Comparison of ENCODE assay signal across 8 mouse cellular contexts in the genomic region with DNA sequence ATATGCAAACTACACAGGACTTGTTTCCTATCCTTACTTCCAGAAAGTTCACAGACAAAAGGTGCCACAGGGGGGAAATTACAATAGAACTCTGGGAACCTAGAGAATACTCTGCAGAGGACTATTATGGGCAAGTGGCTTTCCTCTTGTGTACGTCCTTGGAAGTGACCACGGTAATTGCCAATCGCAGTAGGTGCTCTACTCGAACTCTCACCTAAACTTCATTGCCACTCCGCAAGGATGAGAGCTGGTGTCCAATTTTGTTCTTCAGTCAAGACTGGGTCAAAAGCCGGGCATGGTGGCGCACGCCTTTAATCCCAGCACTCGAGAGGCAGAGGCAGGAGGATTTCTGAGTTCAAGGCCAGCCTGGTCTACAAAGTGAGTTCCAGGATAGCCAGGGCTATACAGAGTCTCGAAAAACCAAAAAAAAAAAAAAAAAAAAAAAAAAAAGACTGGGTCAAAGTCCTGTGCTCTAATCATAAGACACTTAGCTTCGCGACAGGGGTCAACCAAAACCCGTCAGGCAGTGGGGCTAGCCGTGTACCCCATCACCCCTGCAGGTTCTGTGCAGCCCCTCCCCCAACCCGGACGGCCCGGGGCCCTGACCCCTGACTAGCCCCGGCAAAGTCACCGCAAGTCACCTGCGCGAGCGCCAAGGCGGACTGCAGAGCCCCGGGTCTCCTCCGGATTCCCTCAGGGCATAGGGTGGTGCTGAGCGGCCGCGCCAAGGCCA. TPM values are rescaled to one million over a fixed set of nuclear protein-coding genes. Genes with fewer than 3 reads are reported as not detected.
DNase-seq lines count a peak whose midpoint lies in the region; ATAC-seq and TF ChIP-seq lines count a peak whose summit lies in the region.
"Not testable (repeated sequence)": the region's sequence is repeated elsewhere in the genome, so short reads cannot be mapped to it uniquely, and the experiment has no call there.

No protein-coding gene starts in this region.

- not testable (repeated sequence) for TF ChIP-seq CTCF in embryonic fibroblast, embryonic 13.5 days (IDR thresholded peaks at IDR 0.05; ENCODE audit: borderline replicate concordance, insufficient read depth, low read length)

- not testable (repeated sequence) for H3K4me1 ChIP-seq in embryonic fibroblast, embryonic 13.5 days (ENCODE audit: control insufficient read depth, insufficient read depth, low read length); kidney, embryonic 14.5 days (ENCODE audit: control insufficient read depth, insufficient read depth, low read length); stomach, embryonic 14.5 days (ENCODE audit: control insufficient read depth, insufficient read depth, low read length)
- peaks cover 20% of the 10 kb centered on the region for H3K4me1 ChIP-seq in heart, embryonic 13.5 days
- H3K4me1 ChIP-seq in liver, embryonic 16.5 days (ENCODE audit: control insufficient read depth, low read depth, low read length) = peaks cover 19% of the 10 kb centered on the region
- peaks cover 18% of the 10 kb centered on the region for H3K4me1 ChIP-seq in midbrain, embryonic 16.5 days (ENCODE audit: control insufficient read depth, insufficient read depth, low read length)

- not testable (repeated sequence) for H3K27me3 ChIP-seq in heart, embryonic 13.5 days (replicated peaks); kidney, embryonic 14.5 days (ENCODE audit: control insufficient read depth, insufficient read depth, low read length); liver, embryonic 16.5 days (ENCODE audit: control insufficient read depth, insufficient read depth, low read depth, low read length); midbrain, embryonic 16.5 days (ENCODE audit: control insufficient read depth, insufficient read depth, low read depth, low read length); stomach, embryonic 14.5 days (ENCODE audit: control insufficient read depth, insufficient read depth, low read length)

- peak; percentile 55 for DNase-seq in CD4-positive helper T cell, adult 2 months (ENCODE audit: low read depth, low spot score)
- DNase-seq in brain, adult 2 months (ENCODE audit: low read depth, low spot score) = peak; percentile 31

- not testable (repeated sequence) for H3K27ac ChIP-seq in embryonic fibroblast, embryonic 13.5 days (ENCODE audit: insufficient read depth, low read length); kidney, embryonic 14.5 days (ENCODE audit: low read depth, low read length); stomach, embryonic 14.5 days (ENCODE audit: low read length)
- H3K27ac ChIP-seq in heart, embryonic 13.5 days (replicated peaks) = peak overlapping the region; percentile 75
- peak overlapping the region; percentile 64; the same call in 1 of the 2 replicates for H3K27ac ChIP-seq in liver, embryonic 16.5 days (ENCODE audit: low read length)
- peak overlapping the region; percentile 73 for H3K27ac ChIP-seq in midbrain, embryonic 16.5 days (ENCODE audit: low read length)

- H3K4me2 ChIP-seq in heart, embryonic 13.5 days = peak overlapping the region; percentile 98
- peak overlapping the region; percentile 89 for H3K4me2 ChIP-seq in kidney, embryonic 14.5 days (replicated peaks; ENCODE audit: low read depth, low read length)
- H3K4me2 ChIP-seq in liver, embryonic 16.5 days (ENCODE audit: low read depth, low read length) = peak overlapping the region; percentile 91
- peak overlapping the region; percentile 88 for H3K4me2 ChIP-seq in midbrain, embryonic 16.5 days (ENCODE audit: low read length)
- peak overlapping the region; percentile 82 for H3K4me2 ChIP-seq in stomach, embryonic 14.5 days (replicated peaks; ENCODE audit: low read depth, low read length)

- peaks cover 32% of the 10 kb centered on the region for H3K36me3 ChIP-seq in heart, embryonic 13.5 days
- H3K36me3 ChIP-seq in kidney, embryonic 14.5 days (ENCODE audit: control insufficient read depth, insufficient read depth, low read length) = peaks cover 22% of the 10 kb centered on the region
- not testable (repeated sequence) for H3K36me3 ChIP-seq in liver, embryonic 16.5 days (ENCODE audit: control insufficient read depth, insufficient read depth); midbrain, embryonic 16.5 days (ENCODE audit: control insufficient read depth, insufficient read depth, low read length)
- H3K36me3 ChIP-seq in stomach, embryonic 14.5 days (ENCODE audit: control insufficient read depth, insufficient read depth, low read length) = peaks cover 20% of the 10 kb centered on the region

- 5% methylated on average over 28 of the region's 28 CpGs for WGBS in heart, embryonic 13.5 days
- 5% methylated on average over 25 of the region's 28 CpGs for WGBS in kidney, embryonic 14.5 days
- WGBS in liver, embryonic 16.5 days (ENCODE audit: insufficient replicate concordance) = 3% methylated on average over 25 of the region's 28 CpGs
- 8% methylated on average over 21 of the region's 28 CpGs for WGBS in midbrain, embryonic 16.5 days
- 6% methylated on average over 25 of the region's 28 CpGs for WGBS in stomach, embryonic 14.5 days

- peak overlapping the region; percentile 99 for H3K4me3 ChIP-seq in embryonic fibroblast, embryonic 13.5 days (ENCODE audit: insufficient read depth, low read length)
- peak overlapping the region; percentile 74 for H3K4me3 ChIP-seq in heart, embryonic 13.5 days
- peak overlapping the region; percentile 77 for H3K4me3 ChIP-seq in kidney, embryonic 14.5 days (ENCODE audit: low read length)
- H3K4me3 ChIP-seq in liver, embryonic 16.5 days (ENCODE audit: low read depth, low read length) = peak overlapping the region; percentile 83
- peak overlapping the region; percentile 75 for H3K4me3 ChIP-seq in midbrain, embryonic 16.5 days (ENCODE audit: low read depth, low read length)
- H3K4me3 ChIP-seq in stomach, embryonic 14.5 days (ENCODE audit: low read depth, low read length) = peak overlapping the region; percentile 68

- ATAC-seq in heart, embryonic 13.5 days (ENCODE audit: extremely low read depth, insufficient number of reproducible peaks, low FRiP score, low TSS enrichment) = peak; percentile 73
- ATAC-seq in kidney, embryonic 14.5 days (ENCODE audit: low FRiP score, low TSS enrichment) = peak; percentile 71; the same call in 1 of the 2 replicates
- peak; percentile 62 for ATAC-seq in liver, embryonic 16.5 days (ENCODE audit: low read depth)
- ATAC-seq in midbrain, embryonic 16.5 days = peak; percentile 79
- ATAC-seq in stomach, embryonic 14.5 days (ENCODE audit: insufficient number of reproducible peaks, insufficient read depth, low FRiP score, low read depth) = peak; percentile 70

- H3K9me3 ChIP-seq in heart, embryonic 13.5 days; kidney, embryonic 14.5 days (ENCODE audit: control insufficient read depth, low read length); liver, embryonic 16.5 days (replicated peaks; ENCODE audit: control insufficient read depth, low read length); midbrain, embryonic 16.5 days (replicated peaks; ENCODE audit: control insufficient read depth, low read length, poor library complexity, severe bottlenecking); stomach, embryonic 14.5 days (ENCODE audit: control insufficient read depth, low read depth, low read length): not testable (repeated sequence)

- not testable (repeated sequence) for TF ChIP-seq POLR2A in embryonic fibroblast, embryonic 13.5 days (IDR thresholded peaks at IDR 0.05; ENCODE audit: low read depth, low read length)

- H3K9ac ChIP-seq in heart, embryonic 13.5 days = peak overlapping the region; percentile 93
- peak overlapping the region; percentile 88 for H3K9ac ChIP-seq in kidney, embryonic 14.5 days (ENCODE audit: low read depth, low read length)
- H3K9ac ChIP-seq in liver, embryonic 16.5 days (ENCODE audit: low read depth, low read length) = peak overlapping the region; percentile 89
- H3K9ac ChIP-seq in midbrain, embryonic 16.5 days (ENCODE audit: low read depth, low read length) = peak overlapping the region; percentile 87
- peak overlapping the region; percentile 82 for H3K9ac ChIP-seq in stomach, embryonic 14.5 days (replicated peaks; ENCODE audit: low read depth, low read length)

RNA-seq across cellular contexts. Expression of a gene that starts 0.5 kb away (rescaled TPM):
- polyA plus RNA-seq in embryonic fibroblast, embryonic 13.5 days (2011; ENCODE audit: insufficient read length, low read depth, missing spikeins) = 137 and 149 TPM in 2 replicates
- polyA plus RNA-seq in heart, embryonic 13.5 days (2015; fragmentation: Nextera tagmentation; extraction: Ambion mirVana) = 1,343 and 1,477 TPM in 2 replicates
- 713 and 832 TPM in 2 replicates for polyA plus RNA-seq in kidney, embryonic 14.5 days (2014; fragmentation: Nextera tagmentation; extraction: Ambion mirVana)
- 389 and 415 TPM in 2 replicates for polyA plus RNA-seq in liver, embryonic 16.5 days (2015; fragmentation: Nextera tagmentation; extraction: Ambion mirVana)
- polyA plus RNA-seq in midbrain, embryonic 16.5 days (2015; fragmentation: Nextera tagmentation; extraction: Ambion mirVana) = 582 and 601 TPM in 2 replicates
- polyA plus RNA-seq in stomach, embryonic 14.5 days (2014; fragmentation: Nextera tagmentation; extraction: Ambion mirVana) = 623 and 627 TPM in 2 replicates

RNA-seq across cellular contexts. Expression of a gene that starts 31.6 kb away (rescaled TPM):
- 4.0 and 4.8 TPM in 2 replicates for polyA plus RNA-seq in embryonic fibroblast, embryonic 13.5 days (2011; ENCODE audit: insufficient read length, low read depth, missing spikeins)
- 9.5 and 10.0 TPM in 2 replicates for polyA plus RNA-seq in heart, embryonic 13.5 days (2015; fragmentation: Nextera tagmentation; extraction: Ambion mirVana)
- polyA plus RNA-seq in kidney, embryonic 14.5 days (2014; fragmentation: Nextera tagmentation; extraction: Ambion mirVana) = 16.8 and 23.0 TPM in 2 replicates
- polyA plus RNA-seq in liver, embryonic 16.5 days (2015; fragmentation: Nextera tagmentation; extraction: Ambion mirVana) = 10.5 and 11.1 TPM in 2 replicates
- 4.0 and 5.5 TPM in 2 replicates for polyA plus RNA-seq in midbrain, embryonic 16.5 days (2015; fragmentation: Nextera tagmentation; extraction: Ambion mirVana)
- 19.9 and 20.0 TPM in 2 replicates for polyA plus RNA-seq in stomach, embryonic 14.5 days (2014; fragmentation: Nextera tagmentation; extraction: Ambion mirVana)

RNA-seq across cellular contexts. Expression of a gene that starts 31.7 kb away (rescaled TPM):
- 80.2 and 83.0 TPM in 2 replicates for polyA plus RNA-seq in embryonic fibroblast, embryonic 13.5 days (2011; ENCODE audit: insufficient read length, low read depth, missing spikeins)
- 70.6 and 76.4 TPM in 2 replicates for polyA plus RNA-seq in heart, embryonic 13.5 days (2015; fragmentation: Nextera tagmentation; extraction: Ambion mirVana)
- polyA plus RNA-seq in kidney, embryonic 14.5 days (2014; fragmentation: Nextera tagmentation; extraction: Ambion mirVana) = 107 and 113 TPM in 2 replicates
- polyA plus RNA-seq in liver, embryonic 16.5 days (2015; fragmentation: Nextera tagmentation; extraction: Ambion mirVana) = 44.8 and 45.5 TPM in 2 replicates
- polyA plus RNA-seq in midbrain, embryonic 16.5 days (2015; fragmentation: Nextera tagmentation; extraction: Ambion mirVana) = 163 and 169 TPM in 2 replicates
- polyA plus RNA-seq in stomach, embryonic 14.5 days (2014; fragmentation: Nextera tagmentation; extraction: Ambion mirVana) = 129 and 133 TPM in 2 replicates

RNA-seq across cellular contexts. Expression of a gene that starts 34.1 kb away (rescaled TPM):
- polyA plus RNA-seq in embryonic fibroblast, embryonic 13.5 days (2011; ENCODE audit: insufficient read length, low read depth, missing spikeins) = 4.0 and 4.2 TPM in 2 replicates
- polyA plus RNA-seq in heart, embryonic 13.5 days (2015; fragmentation: Nextera tagmentation; extraction: Ambion mirVana) = 27.4 and 27.9 TPM in 2 replicates
- 13.4 and 19.6 TPM in 2 replicates for polyA plus RNA-seq in kidney, embryonic 14.5 days (2014; fragmentation: Nextera tagmentation; extraction: Ambion mirVana)
- 7.4 and 8.2 TPM in 2 replicates for polyA plus RNA-seq in liver, embryonic 16.5 days (2015; fragmentation: Nextera tagmentation; extraction: Ambion mirVana)
- 8.9 and 9.4 TPM in 2 replicates for polyA plus RNA-seq in midbrain, embryonic 16.5 days (2015; fragmentation: Nextera tagmentation; extraction: Ambion mirVana)
- polyA plus RNA-seq in stomach, embryonic 14.5 days (2014; fragmentation: Nextera tagmentation; extraction: Ambion mirVana) = 17.9 and 18.7 TPM in 2 replicates

RNA-seq across cellular contexts. Expression of a gene that starts 34.2 kb away (rescaled TPM):
- 47.0 and 50.0 TPM in 2 replicates for polyA plus RNA-seq in embryonic fibroblast, embryonic 13.5 days (2011; ENCODE audit: insufficient read length, low read depth, missing spikeins)
- 46.3 and 46.9 TPM in 2 replicates for polyA plus RNA-seq in heart, embryonic 13.5 days (2015; fragmentation: Nextera tagmentation; extraction: Ambion mirVana)
- polyA plus RNA-seq in kidney, embryonic 14.5 days (2014; fragmentation: Nextera tagmentation; extraction: Ambion mirVana) = 60.0 and 101 TPM in 2 replicates
- 12.4 and 14.7 TPM in 2 replicates for polyA plus RNA-seq in liver, embryonic 16.5 days (2015; fragmentation: Nextera tagmentation; extraction: Ambion mirVana)
- polyA plus RNA-seq in midbrain, embryonic 16.5 days (2015; fragmentation: Nextera tagmentation; extraction: Ambion mirVana) = 75.7 and 81.6 TPM in 2 replicates
- 77.5 and 86.2 TPM in 2 replicates for polyA plus RNA-seq in stomach, embryonic 14.5 days (2014; fragmentation: Nextera tagmentation; extraction: Ambion mirVana)
